Mouse (Mus musculus) myocyte (in vitro differentiated cells): ENCODE data around the gene Prex1. TPM values are rescaled to one million over a fixed set of nuclear protein-coding genes. Genes with fewer than 3 reads are reported as not detected.
A peak's percentile ranks its signal among the peaks of the same experiment; 100 is the strongest.

Experiments
- H3K27me3 ChIP-seq: one replicate; pipeline ENCODE4 v1.6.1; 2011; ENCODE audit not compliant: control insufficient read depth, insufficient read depth, insufficient read length
- H3K36me3 ChIP-seq: one replicate; pipeline ENCODE4 v1.6.1; 2011; ENCODE audit not compliant: control insufficient read depth, insufficient read depth
- H3K4me2 ChIP-seq: one replicate; pipeline ENCODE4 v1.6.1; 2011; ENCODE audit warnings: low read depth, control low read depth
- H3K4me3 ChIP-seq: one replicate; pipeline ENCODE4 v1.5.1; 2011; ENCODE audit warnings: mild to moderate bottlenecking, control low read depth, moderate library complexity
- H3K79me2 ChIP-seq: one replicate; pipeline ENCODE4 v1.6.1; 2011; ENCODE audit not compliant: control insufficient read depth, insufficient read depth
- H3ac ChIP-seq: one replicate; pipeline ENCODE4 v1.6.1; 2011; ENCODE audit not compliant: control insufficient read depth, insufficient read length
- CEBPB ChIP-seq: IDR thresholded peaks from 2 replicates; pipeline ENCODE4 v1.6.1; 2011; ENCODE audit warnings: mild to moderate bottlenecking, moderate library complexity; ENCODE audit not compliant: poor library complexity, insufficient read depth, severe bottlenecking
- E2F4 ChIP-seq: IDR thresholded peaks from one replicate; pipeline ENCODE4 v1.6.1; 2011; ENCODE audit warnings: mild to moderate bottlenecking, control low read depth, moderate library complexity; ENCODE audit not compliant: insufficient read depth
- MAX ChIP-seq: IDR thresholded peaks from one replicate; pipeline ENCODE4 v1.6.1; 2011; ENCODE audit warnings: low read depth, mild to moderate bottlenecking, control low read depth
- MYOD1 ChIP-seq, 3 experiments: IDR thresholded peaks; one replicate each; pipeline ENCODE4 v1.6.1; 2011; ENCODE audit warnings: control low read depth in 2 of 3, low read depth in 2 of 3, mild to moderate bottlenecking in 2 of 3, moderate library complexity in 1 of 3; ENCODE audit not compliant: insufficient read length in 2 of 3, control insufficient read depth in 1 of 3
- MYOG ChIP-seq, 3 experiments: IDR thresholded peaks; one replicate each; pipeline ENCODE4 v1.6.1; 2011; ENCODE audit warnings: control low read depth in 2 of 3, low read depth in 2 of 3, mild to moderate bottlenecking in 2 of 3; ENCODE audit not compliant: insufficient read length in 2 of 3, control insufficient read depth in 1 of 3, insufficient read depth in 1 of 3
- POLR2A ChIP-seq: IDR thresholded peaks from one replicate; pipeline ENCODE4 v1.6.1; 2011; ENCODE audit warnings: low read depth, mild to moderate bottlenecking, control low read depth, moderate library complexity; ENCODE audit not compliant: insufficient read length
- POLR2AphosphoS2 ChIP-seq: IDR thresholded peaks from one replicate; pipeline ENCODE4 v1.6.1; 2011; ENCODE audit warnings: low read depth, control low read depth; ENCODE audit not compliant: insufficient read length
- REST ChIP-seq: IDR thresholded peaks from one replicate; pipeline ENCODE4 v1.6.1; 2011; ENCODE audit warnings: mild to moderate bottlenecking, control low read depth, moderate library complexity; ENCODE audit not compliant: insufficient read depth, insufficient read length
- SRF ChIP-seq: IDR thresholded peaks from one replicate; pipeline ENCODE4 v1.6.1; 2011; ENCODE audit warnings: low read depth; ENCODE audit not compliant: control insufficient read depth, insufficient read length
- TCF12 ChIP-seq: IDR thresholded peaks from one replicate; pipeline ENCODE4 v1.6.1; 2011; ENCODE audit warnings: mild to moderate bottlenecking, control low read depth; ENCODE audit not compliant: poor library complexity, insufficient read depth, severe bottlenecking
- TCF3 ChIP-seq: IDR thresholded peaks from one replicate; pipeline ENCODE4 v1.6.1; 2011; ENCODE audit warnings: low read depth, control low read depth; ENCODE audit not compliant: insufficient read length
- USF1 ChIP-seq: IDR thresholded peaks from one replicate; pipeline ENCODE4 v1.6.1; 2011; ENCODE audit warnings: low read depth, mild to moderate bottlenecking, control low read depth, moderate library complexity
- polyA plus RNA-seq: library from polyadenylated mRNA; unstranded; fragments of >200 nt; fragmentation: generic; extraction: Trizol; gene quantifications from one replicate; pipeline ENCODE4 v1.2.1, GENCODE M21; 2012; ENCODE audit warnings: missing spikeins

Gene Prex1
- polyA plus RNA-seq, 1 experiment, result 0.17 TPM

DNA sequence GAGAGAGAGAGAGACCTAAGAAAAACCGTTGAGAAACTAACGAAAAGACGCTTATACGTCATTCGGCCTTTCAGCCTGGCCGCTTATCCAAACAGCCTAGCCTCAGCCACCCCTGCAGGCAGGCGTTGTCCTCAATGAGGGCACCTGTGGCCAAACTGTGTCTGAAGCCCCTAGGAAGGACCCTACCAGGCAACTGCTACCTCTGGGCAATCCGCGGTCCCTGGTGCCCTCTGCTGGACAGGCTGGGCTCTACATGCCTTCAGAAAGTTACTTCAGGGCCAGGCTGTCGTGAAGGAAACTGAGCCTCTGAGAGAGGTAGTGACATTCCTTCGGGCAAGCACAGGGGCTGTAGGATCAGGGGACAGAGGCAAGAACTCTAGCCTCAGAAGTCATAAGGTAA lies 149.2 kb downstream of the Prex1 start:
- TF ChIP-seq CEBPB (no peak), REST (no peak), USF1 (no peak), POLR2AphosphoS2 (no peak), MAX (no peak), TCF3 (no peak), SRF (no peak), MYOG (IDR thresholded peaks at IDR 0.05; ENCODE audit: control insufficient read depth in 1 of 3, insufficient read depth in 1 of 3, insufficient read length in 2 of 3, low read depth in 2 of 3) (no peak), TCF12 (no peak), POLR2A (no peak), E2F4 (no peak), MYOD1 (IDR thresholded peaks at IDR 0.05; ENCODE audit: control insufficient read depth in 1 of 3, insufficient read length in 2 of 3, low read depth in 2 of 3) (no peak)
- Histone ChIP-seq H3K79me2 (no peaks in the 10 kb centered on the region), H3K4me3 (no peak overlapping the region), H3K4me2 (peak overlapping the region; percentile 30), H3ac (no peak overlapping the region), H3K27me3 (no peaks in the 10 kb centered on the region), H3K36me3 (no peaks in the 10 kb centered on the region)

DNA sequence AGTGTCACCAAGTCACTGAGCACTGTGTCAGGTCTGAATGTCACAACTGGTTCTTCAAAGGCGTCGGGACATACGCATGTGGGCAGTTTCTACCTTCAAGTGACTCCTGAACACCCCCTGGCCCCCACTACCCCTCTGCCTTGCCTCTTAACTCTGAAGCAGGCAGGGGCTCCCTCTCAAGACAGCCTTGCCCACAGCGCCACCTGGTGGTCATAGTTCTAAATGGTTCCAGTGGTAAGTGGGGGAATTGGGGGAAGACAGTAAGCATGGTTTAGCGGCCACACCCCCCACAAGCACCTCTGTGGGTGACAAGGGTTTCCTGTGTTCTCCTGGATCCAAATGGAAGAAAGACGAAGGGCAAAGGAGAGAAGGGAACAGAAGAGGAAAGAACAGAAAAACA lies 149.7 kb downstream of the Prex1 start:
- no peak overlapping the region for H3ac ChIP-seq
- H3K79me2 ChIP-seq, result no peaks in the 10 kb centered on the region
- H3K27me3 ChIP-seq, result no peaks in the 10 kb centered on the region
- H3K4me3 ChIP-seq, result no peak overlapping the region
- H3K4me2 ChIP-seq, result no peak overlapping the region
- H3K36me3 ChIP-seq, result no peaks in the 10 kb centered on the region
- TF ChIP-seq POLR2A (no peak), POLR2AphosphoS2 (no peak), REST (no peak), CEBPB (no peak), MYOG (IDR thresholded peaks at IDR 0.05; ENCODE audit: control insufficient read depth in 1 of 3, insufficient read depth in 1 of 3, insufficient read length in 2 of 3, low read depth in 2 of 3) (no peak), USF1 (no peak), TCF3 (no peak)

DNA sequence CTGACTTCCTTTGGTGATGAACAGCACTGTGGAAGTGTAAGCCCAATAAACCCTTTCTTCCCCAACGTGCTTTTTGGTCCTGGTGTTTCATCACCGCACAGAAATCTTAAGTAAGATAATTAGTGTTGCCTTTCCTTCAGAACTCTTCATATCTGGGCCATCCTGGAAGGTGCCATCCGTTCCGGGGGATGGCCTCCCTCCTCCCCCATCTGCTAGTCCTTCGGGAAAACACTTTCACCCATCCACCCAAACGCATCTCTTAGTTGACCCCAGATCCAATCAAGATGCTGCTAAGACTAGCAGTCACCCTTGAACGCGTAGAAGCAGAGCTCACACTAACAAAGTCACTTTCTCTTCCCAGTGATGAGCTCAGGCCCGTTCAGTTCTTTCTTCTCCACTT lies 150.6 kb downstream of the Prex1 start:
- no peaks in the 10 kb centered on the region for H3K79me2 ChIP-seq
- H3K27me3 ChIP-seq, result no peaks in the 10 kb centered on the region
- H3ac ChIP-seq, result no peak overlapping the region
- TF ChIP-seq MYOD1 (IDR thresholded peaks at IDR 0.05; ENCODE audit: control insufficient read depth in 1 of 3, insufficient read length in 2 of 3, low read depth in 2 of 3) (no peak), REST (no peak), CEBPB (no peak), MYOG (IDR thresholded peaks at IDR 0.05; ENCODE audit: control insufficient read depth in 1 of 3, insufficient read depth in 1 of 3, insufficient read length in 2 of 3, low read depth in 2 of 3) (no peak), MAX (no peak), E2F4 (no peak), SRF (no peak), TCF12 (no peak), USF1 (no peak), TCF3 (no peak), POLR2A (no peak)
- no peaks in the 10 kb centered on the region for H3K36me3 ChIP-seq
- H3K4me3 ChIP-seq, result no peak overlapping the region
- no peak overlapping the region for H3K4me2 ChIP-seq

DNA sequence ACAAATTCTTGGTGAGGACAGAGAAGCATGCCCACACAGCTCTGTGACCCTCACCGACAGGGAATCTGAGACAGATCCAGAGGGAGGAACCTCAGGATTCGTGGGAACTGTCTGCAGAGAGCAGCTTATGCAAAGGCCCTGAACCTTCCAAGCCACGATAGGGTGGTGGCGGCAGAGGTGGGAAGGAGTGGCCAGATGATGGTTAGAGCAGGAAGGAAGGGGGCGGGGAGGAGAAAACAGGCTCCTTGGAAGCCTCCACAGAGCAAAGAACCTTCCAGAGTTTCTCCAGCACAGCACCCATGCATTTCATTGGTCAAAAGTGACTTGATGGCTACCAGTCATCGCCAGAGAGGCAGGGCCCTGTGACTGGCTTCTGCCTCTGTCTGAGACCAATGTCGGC lies 151.9 kb downstream of the Prex1 start:
- TF ChIP-seq MYOG (IDR thresholded peaks at IDR 0.05; ENCODE audit: control insufficient read depth in 1 of 3, insufficient read depth in 1 of 3, insufficient read length in 2 of 3, low read depth in 2 of 3) (no peak), USF1 (no peak), E2F4 (no peak), TCF3 (no peak), SRF (no peak), MAX (no peak), CEBPB (no peak), POLR2AphosphoS2 (no peak), REST (no peak), TCF12 (no peak), POLR2A (no peak), MYOD1 (IDR thresholded peaks at IDR 0.05; ENCODE audit: control insufficient read depth in 1 of 3, insufficient read length in 2 of 3, low read depth in 2 of 3) (no peak)
- Histone ChIP-seq H3K36me3 (no peaks in the 10 kb centered on the region), H3K79me2 (no peaks in the 10 kb centered on the region), H3K4me2 (no peak overlapping the region), H3K27me3 (no peaks in the 10 kb centered on the region), H3ac (no peak overlapping the region), H3K4me3 (no peak overlapping the region)

DNA sequence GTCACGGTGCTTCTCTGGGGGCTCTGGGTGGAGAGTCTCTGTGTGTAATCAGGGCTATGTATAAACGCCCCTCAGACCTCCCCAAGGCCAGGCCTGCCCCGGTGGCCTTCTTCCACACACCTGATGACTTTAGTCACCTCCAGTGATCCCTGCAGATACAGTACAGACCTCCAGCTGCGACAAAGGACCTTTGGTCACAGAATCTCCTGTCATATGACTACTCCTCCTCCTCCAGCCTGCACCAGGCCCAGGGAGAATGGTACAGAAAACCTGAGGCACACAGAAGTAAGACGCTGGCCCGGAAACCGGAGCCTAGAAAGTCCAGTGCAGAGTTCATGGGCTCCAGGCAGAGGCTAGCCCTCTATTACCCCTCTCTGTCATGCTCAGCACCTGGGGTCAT lies 152.8 kb downstream of the Prex1 start:
- H3K4me3 ChIP-seq, result no peak overlapping the region
- H3ac ChIP-seq, result no peak overlapping the region
- H3K36me3 ChIP-seq, result no peaks in the 10 kb centered on the region
- H3K4me2 ChIP-seq, result no peak overlapping the region
- no peaks in the 10 kb centered on the region for H3K79me2 ChIP-seq
- no peaks in the 10 kb centered on the region for H3K27me3 ChIP-seq
- TF ChIP-seq E2F4, result no peak
- TF ChIP-seq TCF3, result no peak
- no peak for TF ChIP-seq MYOG (IDR thresholded peaks at IDR 0.05; ENCODE audit: control insufficient read depth in 1 of 3, insufficient read depth in 1 of 3, insufficient read length in 2 of 3, low read depth in 2 of 3)
- TF ChIP-seq TCF12, result no peak
- TF ChIP-seq CEBPB, result no peak
- TF ChIP-seq POLR2AphosphoS2, result no peak
- TF ChIP-seq MYOD1 (IDR thresholded peaks at IDR 0.05; ENCODE audit: control insufficient read depth in 1 of 3, insufficient read length in 2 of 3, low read depth in 2 of 3), result no peak
- no peak for TF ChIP-seq USF1
- no peak for TF ChIP-seq POLR2A
- TF ChIP-seq MAX, result no peak
- no peak for TF ChIP-seq REST
